Mouse (Mus musculus) adipocyte (in vitro differentiated cells): ENCODE data around the gene Gpx8.
"Not testable (repeated sequence)": the region's sequence is repeated elsewhere in the genome, so short reads cannot be mapped to it uniquely, and the experiment has no call there.

Experiments used
- DNase-seq: peaks from one replicate; pipeline ENCODE4 v3.0.0-alpha.2; 2016; ENCODE audit warnings: low spot score

Gpx8 gene

DNA sequence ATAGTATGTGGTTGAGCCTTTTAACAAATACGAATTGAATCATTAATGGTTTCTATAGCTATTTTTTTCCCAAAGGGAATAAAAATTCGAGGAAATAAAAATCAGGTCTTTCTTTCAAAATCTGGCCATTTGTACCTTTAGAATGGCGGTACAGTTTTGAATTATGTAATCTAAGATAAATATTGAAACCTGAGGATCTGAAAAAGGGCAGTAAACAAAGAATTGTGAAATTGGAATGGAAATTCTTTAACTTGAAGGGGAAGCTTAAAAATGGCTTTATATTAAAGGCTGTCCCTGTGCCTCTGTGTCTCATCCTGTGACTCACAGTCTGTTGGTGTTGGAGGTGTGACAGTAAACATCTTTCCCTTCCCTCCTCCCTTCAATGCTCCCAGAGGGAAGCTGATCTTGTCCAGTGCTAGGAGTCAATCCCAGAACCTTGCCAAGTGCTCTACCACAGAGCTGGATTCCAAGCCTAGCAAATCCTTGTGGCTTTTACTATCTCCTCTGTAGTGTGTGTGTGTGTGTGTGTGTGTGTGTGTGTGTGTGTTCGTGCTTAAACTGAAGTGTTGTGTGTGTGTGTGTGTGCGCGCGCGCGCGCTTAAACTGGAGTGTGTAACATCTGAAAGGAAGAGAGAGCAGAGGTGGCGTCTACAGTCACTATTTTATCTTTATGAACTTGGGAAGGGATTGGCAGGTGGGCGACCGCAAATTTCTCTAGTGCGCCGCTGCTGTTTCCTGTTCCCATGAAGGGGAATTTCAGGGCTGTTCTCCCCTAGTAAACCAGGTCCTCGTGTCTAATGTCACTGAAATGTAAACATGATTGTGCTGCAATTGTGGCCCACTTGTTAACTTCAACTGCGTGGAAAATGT is 22.7 kb downstream of the Gpx8 start:
- peak; percentile 26 for DNase-seq

DNA sequence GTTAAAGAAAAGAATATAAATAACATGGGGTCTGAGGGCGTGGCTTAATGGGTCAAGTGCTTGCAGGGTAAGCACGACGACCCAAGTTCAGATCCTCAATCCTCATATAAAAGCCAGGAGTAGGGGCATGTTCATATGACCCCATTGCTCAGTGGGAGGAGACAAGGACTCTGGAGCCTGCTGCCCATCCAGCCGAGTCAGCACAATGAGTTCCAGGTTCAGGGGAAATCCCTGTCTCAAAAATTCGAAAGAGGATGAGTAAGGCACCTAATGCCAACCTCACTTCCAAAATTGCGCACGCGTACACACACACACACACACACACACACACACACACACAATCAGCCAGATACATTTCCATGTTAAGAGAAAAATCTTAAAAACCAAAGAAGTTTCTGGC is 23.7 kb downstream of the Gpx8 start:
- DNase-seq: no peak

DNA sequence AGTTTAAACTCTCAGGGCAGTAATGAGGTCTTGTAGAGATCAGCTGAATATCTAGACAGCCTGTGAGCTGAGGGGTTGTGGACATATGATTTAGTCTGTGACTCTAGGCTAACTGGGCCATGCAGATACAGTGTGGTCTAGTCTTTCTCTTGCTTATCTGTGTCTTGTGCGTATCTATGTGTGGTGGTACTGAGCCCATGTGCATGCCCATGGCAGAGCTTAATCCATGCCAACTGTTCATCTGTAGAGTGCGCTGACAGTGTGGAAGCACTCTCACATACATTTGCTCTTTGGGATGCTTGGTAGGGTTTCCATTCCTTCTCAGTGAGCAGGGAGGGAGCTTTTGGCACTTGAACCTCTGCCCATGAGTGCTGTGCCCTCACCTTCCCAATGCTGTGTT is 24.7 kb downstream of the Gpx8 start:
- no peak for DNase-seq

DNA sequence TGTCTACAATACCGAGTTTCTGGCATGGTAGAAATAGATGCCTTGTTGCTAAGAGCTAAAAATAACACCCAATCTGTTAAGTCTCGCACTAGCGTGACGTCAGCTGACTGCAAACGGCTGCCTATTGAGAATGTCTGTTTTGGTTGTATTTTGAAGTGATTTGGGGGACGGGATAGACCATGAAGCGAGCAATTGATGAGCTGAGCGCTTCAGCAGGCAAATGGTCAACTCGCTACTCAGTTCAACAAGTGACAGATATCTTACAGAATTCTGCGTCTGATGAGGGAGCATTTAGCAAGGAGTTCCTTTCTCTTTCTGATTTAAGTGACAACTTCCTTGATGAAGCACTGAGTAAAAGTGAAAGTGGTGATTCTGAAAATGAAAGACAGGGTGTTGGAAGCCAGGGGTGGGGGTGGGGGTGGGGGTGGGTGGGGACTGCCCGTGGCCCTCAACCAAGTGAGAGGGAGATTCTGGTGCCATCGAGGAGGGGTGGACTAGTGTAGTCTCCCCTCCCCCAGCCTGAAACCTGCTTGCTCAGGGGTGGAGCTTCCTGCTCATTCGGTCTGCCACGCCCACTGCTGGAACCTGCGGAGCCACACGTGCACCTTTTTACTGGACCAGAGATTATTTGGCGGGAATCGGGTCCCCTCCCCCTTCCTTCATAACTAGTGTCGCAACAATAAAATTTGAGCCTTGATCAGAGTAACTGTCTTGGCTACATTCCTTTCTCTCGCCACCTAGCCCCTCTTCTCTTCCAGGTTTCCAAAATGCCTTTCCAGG is 32.8 kb downstream of the Gpx8 start:
- DNase-seq: not testable (repeated sequence)

DNA sequence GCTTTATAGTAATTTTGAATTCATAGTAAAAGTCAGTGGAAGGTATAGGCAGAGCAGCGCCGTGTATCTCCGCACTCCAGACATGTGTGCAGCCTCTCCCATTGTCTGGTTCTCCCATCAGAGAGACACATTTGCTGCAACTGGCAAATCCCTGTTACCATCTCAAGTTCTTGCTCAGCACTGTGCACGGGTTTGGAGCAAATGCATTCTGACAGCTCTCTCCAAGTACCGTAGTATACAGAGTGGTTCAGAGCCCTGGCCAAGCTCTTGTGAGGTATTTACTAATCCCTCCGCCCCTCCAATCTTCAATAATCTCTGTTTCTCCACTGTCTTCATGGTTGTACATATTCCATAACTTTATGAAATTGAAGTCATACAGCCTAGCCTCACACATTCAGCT is 33.5 kb downstream of the Gpx8 start:
- DNase-seq: no peak

DNA sequence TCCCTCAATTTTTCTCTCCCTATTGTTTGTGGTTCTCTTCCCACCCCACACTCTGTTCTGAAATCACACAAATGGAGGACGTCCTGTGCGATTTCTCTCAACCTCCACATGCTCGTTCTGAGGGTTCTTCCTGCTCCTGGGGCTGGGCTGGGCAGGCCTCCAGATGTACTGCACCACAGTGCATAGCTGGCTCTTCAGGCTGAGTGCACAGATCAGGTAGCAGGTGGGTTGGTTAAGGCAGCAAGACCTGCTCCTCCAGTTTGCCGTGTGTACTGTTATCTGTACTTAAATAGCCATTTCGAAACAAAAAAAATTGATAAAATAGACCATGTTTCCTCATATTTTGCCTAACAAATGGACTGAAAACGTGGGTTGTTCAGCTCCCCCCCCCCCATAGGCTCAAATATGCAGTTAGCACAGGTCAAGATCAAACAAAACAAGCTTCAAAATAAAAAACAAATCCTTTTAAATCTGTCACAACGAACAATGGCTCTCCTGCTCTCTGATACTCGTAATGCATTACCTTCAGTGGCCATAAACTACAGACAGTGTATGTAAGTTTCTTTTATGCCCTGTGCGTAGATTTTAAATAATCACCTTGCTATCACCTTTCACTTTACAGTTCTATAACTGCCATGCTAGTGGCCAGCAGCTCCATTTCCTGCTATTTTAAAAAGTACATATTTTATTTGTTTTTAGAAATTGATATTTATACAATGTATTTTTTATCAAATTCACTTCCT is 45.5 kb downstream of the Gpx8 start:
- no peak for DNase-seq

DNA sequence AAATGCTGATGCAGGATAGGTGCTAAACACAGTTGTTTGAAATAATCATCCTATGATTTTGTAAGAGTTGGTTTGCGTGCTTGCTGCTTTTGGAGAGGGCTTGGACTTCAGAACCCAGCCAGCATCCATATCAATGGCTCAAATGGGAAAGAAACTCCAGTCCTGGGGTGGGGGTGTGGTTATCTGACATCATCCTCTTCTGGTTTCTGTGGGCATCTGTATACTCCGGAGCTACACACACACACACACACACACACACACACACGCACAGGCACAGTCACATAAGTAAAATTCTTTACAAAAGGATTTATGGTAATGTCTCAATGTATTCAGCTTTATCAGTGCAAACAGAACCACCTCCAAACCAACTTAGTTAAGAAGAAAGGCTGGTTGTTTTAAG is 46.1 kb downstream of the Gpx8 start:
- no peak for DNase-seq

DNA sequence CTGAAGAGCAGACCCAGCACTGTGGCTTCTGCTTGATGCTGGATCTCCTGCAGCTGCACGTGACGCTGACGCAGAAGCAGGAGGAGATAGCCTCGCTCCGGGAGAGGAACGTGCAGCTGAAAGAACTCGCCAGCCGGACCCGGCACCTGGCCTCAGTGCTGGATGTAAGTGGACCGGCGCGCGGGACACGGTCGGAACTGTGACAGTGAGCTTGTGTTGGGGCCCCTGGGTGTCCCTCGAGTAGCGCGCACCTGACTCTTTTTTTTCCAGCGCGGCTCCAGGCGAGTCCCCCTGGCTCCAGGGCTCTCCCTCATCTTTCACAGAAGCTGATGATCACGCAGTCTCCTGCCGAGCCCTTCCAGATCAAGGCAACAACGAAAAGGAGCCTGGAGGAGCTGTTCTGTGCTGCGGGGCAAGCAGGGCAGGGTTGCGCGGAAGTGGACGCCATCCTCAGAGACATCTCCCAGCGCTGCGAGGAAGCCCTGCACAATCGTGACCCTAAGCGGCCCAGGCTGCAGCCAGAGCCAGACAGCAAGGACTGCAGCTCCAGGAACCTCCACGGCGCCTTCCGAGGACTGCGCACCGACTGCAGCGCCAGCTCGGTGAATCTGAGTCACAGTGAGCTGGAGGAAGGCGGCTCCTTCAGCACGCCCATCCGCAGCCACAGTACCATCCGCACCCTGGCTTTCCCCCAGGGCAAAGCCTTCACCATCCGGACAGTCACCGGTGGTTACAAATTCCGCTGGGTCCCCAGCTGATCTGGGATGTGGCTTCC is 47.6 kb downstream of the Gpx8 start:
- no peak for DNase-seq

DNA sequence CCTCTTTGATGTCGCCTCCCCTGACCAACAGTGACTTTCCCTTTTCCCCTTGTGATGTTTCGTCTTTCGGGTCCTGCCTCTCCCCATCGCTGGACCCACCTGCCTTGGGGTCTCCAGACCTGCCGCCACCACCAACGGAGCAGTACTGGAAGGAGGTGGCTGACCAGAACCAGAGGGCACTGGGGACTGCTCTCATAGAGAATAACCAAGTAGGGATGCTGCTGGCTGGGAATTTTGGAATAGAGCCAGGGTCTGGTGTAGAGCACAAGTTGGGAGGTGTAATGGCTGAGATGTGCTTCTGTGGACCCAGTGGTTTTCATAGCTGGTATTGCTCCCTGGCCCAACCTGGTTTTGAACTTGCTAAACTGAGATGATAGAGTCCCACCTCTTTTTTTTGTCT is 48.8 kb downstream of the Gpx8 start:
- no peak for DNase-seq

DNA sequence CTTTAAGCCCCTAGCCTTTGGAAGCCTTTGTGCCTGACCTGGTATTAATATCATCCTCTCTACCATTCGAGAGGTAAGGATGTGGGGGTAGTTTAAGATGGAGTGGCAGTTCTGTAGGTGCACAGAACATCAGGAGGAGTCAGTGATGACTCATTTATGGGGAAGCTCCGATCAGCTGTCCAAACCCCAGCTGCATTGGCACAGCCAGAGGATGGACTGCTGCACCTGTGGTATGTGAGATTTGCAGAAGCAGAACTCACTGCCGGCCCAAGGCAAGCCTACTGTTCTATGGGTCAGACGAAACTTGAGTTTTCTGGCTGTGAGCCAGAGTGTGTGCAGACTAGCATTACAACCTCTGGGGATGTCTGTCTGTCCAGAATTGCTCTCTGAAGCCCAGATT is 49.8 kb downstream of the Gpx8 start:
- no peak for DNase-seq

DNA sequence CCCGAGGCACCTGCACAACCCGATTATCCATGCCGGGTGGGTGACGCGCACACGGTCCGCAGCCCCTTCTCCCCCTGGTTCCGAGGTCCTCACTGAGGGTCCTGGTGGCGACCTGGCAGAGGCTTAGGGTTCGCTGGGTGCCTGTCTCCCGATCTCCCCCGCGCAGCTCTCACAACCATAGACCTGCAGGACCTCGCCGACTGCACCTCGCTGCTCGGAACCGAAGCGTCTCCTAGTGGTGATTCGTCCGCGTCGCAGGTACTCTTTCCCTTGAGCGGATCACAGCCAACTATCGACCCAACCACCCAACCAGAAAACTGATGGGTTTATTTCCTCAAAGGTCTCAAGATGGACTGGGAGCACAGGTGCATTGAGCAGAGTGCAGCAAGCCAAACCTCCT is 52.0 kb downstream of the Gpx8 start:
- DNase-seq: no peak

DNA sequence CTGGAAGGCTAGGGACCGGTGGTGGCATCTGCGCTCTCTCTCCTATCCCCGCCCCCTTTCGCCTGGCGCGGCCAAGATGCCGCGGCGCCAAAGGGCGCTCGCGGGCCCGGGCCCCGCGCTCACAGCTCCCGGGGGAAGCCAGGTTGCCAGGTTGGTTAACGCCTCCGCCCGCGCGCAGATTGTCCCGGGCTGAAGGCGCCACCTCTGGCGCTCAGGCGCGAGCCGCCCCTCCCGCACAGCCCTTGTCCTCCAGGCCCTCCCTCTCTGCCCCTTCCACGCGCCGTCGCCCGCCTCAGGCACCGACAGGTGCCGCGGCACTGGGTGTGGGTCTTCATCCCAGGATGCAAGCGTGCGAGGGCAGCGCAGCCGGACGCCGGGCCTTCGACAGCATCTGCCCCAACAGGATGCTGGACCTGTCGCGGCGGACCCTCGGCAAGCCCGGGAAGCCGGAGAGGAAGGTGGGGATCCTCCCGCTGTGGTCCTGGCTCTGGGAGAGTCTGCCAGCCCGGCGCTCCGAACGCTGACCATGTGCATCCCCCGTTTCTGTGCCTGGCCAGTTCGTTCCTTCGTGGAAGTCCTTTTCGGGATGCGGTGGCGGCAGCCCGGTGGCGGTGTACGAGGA is 52.6 kb downstream of the Gpx8 start, which contains the start of gene Mcidas:
Gene Mcidas, plus strand, starts transcription at position 315 of the 622 bp plus-strand sequence.
- DNase-seq: no peak
